Mouse (Mus musculus): ENCODE results near the gene H2-M10.2. TPM values are rescaled to one million over a fixed set of nuclear protein-coding genes. Genes with fewer than 3 reads are reported as not detected.

H2-M10.2 gene
- polyA plus RNA-seq, 1 experiment from 2014 or later = not detected

DNA sequence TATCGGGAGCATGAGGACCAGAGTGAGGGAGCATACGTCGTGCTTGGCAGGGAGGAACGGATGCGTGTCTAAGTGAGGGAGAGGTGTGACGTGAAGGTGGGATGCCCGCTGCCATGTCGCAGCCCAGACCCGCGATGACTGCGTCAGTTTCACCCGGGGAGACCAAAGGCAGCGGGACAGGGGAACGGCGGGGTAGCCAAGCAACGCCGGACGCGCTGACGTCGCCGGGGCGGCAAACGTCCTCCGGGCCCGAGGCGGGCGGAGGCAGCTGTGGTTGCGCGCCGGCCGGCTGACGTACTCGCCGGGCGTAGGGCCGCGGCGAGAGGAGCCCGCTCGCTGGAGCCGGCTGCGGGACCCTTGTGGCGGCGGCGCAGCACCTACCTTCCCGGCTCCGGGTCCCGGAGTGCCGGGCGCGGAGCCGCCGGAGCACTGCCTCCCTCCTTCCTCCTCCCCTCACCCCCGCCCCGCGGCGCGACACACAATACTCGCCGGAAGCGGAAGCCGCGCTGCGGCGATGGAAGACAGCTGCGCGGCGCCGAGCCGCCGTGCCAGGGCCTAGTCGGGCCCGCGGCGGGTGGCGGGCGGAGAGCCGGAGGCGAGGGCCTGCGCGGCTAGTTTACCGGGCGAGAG lies 15.2 kb downstream of the H2-M10.2 start:
- H3K9ac ChIP-seq (ENCODE audit: low read depth, low read length) = peak overlapping the region; percentile 96
- no peaks in the 10 kb centered on the region for H3K27me3 ChIP-seq (replicated peaks; ENCODE audit: control insufficient read depth, insufficient read depth, low read length)
- peaks cover 22% of the 10 kb centered on the region for H3K36me3 ChIP-seq (ENCODE audit: control insufficient read depth, insufficient read depth)
- under 1% methylated on average over 79 of the region's 84 CpGs for WGBS
- H3K4me1 ChIP-seq (replicated peaks; ENCODE audit: control insufficient read depth, insufficient read depth, low read length) = peaks cover 4% of the 10 kb centered on the region
- ATAC-seq = peak; percentile 92
- 0 out of 2 replicates have a peak, but pooled peaks have one; percentile 4 for TF ChIP-seq CTCF (IDR thresholded peaks at IDR 0.05; ENCODE audit: low read depth)
- peak overlapping the region; percentile 73 for H3K4me2 ChIP-seq (replicated peaks; ENCODE audit: low read depth)
- H3K27ac ChIP-seq (ENCODE audit: low read depth, low read length) = peak overlapping the region; percentile 94
- peak overlapping the region; percentile 93 for H3K4me3 ChIP-seq (ENCODE audit: low read depth, low read length)
- H3K9me3 ChIP-seq (ENCODE audit: control insufficient read depth) = no peaks in the 10 kb centered on the region

DNA sequence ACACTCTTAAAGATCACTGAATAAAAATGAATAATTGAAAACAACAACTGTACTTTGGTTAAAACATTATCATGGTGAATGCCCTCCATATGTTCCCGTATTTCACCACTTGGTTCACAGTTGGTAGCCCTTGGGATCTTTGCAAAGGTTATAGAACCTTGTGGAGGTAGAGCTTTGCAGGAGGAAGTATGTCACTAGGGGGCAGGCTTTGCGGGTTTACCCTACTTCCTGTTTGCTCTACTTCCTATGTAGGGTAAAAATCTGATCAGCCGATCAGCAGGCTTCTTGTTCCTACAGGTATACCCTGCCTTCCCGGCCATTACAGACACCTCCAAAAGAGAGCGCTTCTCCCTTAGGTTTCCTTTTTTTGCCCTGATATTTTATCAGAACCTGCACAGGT lies 20.5 kb downstream of the H2-M10.2 start:
- peak; percentile 61 for TF ChIP-seq CTCF (IDR thresholded peaks at IDR 0.05; ENCODE audit: low read depth)
- Histone ChIP-seq H3K36me3 (ENCODE audit: control insufficient read depth, insufficient read depth) (peaks cover 54% of the 10 kb centered on the region), H3K4me3 (ENCODE audit: low read depth, low read length) (no peak overlapping the region), H3K4me2 (replicated peaks; ENCODE audit: low read depth) (no peak overlapping the region), H3K9me3 (ENCODE audit: control insufficient read depth) (no peaks in the 10 kb centered on the region), H3K9ac (ENCODE audit: low read depth, low read length) (no peak overlapping the region), H3K27me3 (replicated peaks; ENCODE audit: control insufficient read depth, insufficient read depth, low read length) (no peaks in the 10 kb centered on the region), H3K4me1 (replicated peaks; ENCODE audit: control insufficient read depth, insufficient read depth, low read length) (no peaks in the 10 kb centered on the region; the same call in 1 of the 2 replicates), H3K27ac (ENCODE audit: low read depth, low read length) (no peak overlapping the region)
- 76% methylated on average over 5 of the region's 5 CpGs for WGBS
- ATAC-seq = no peak

DNA sequence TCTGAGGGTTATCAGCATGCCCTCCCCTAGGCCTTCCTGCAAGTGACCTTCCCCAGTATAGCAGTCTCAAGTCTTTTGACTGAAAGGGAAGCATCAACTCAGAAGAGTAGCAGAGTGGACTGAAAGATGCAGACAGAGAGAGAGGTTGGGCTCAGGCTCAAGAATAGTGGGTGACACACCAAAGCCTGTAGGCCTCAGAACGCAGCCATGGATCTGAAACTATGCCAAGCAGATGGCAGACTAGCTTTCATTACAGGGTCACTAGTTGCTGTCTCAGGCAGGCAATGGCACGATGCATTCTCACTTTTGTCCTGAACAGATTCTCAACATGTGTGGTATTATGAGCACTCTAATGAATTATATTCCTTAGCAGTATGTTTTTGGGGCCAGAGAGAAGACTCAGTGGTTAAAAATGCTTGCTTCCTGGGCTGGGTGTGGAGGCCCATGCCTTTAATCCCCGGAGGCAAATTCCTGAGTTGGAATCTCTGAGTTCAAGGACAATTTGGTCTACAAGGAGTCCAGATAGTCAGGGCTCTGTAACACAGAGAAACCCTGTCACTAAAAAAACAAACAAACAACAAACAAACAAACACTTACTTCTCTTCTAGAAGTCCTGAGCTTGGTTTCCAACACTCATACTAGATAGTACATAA lies 21.9 kb downstream of the H2-M10.2 start:
- no peaks in the 10 kb centered on the region for H3K9me3 ChIP-seq (ENCODE audit: control insufficient read depth)
- no peak for TF ChIP-seq CTCF (IDR thresholded peaks at IDR 0.05; ENCODE audit: low read depth)
- H3K36me3 ChIP-seq (ENCODE audit: control insufficient read depth, insufficient read depth) = peaks cover 64% of the 10 kb centered on the region
- H3K27ac ChIP-seq (ENCODE audit: low read depth, low read length) = no peak overlapping the region
- WGBS = 89% methylated on average over 3 of the region's 3 CpGs
- no peak overlapping the region for H3K9ac ChIP-seq (ENCODE audit: low read depth, low read length)
- no peaks in the 10 kb centered on the region for H3K4me1 ChIP-seq (replicated peaks; ENCODE audit: control insufficient read depth, insufficient read depth, low read length)
- no peaks in the 10 kb centered on the region for H3K27me3 ChIP-seq (replicated peaks; ENCODE audit: control insufficient read depth, insufficient read depth, low read length)
- ATAC-seq = no peak
- no peak overlapping the region for H3K4me2 ChIP-seq (replicated peaks; ENCODE audit: low read depth)
- no peak overlapping the region for H3K4me3 ChIP-seq (ENCODE audit: low read depth, low read length)

DNA sequence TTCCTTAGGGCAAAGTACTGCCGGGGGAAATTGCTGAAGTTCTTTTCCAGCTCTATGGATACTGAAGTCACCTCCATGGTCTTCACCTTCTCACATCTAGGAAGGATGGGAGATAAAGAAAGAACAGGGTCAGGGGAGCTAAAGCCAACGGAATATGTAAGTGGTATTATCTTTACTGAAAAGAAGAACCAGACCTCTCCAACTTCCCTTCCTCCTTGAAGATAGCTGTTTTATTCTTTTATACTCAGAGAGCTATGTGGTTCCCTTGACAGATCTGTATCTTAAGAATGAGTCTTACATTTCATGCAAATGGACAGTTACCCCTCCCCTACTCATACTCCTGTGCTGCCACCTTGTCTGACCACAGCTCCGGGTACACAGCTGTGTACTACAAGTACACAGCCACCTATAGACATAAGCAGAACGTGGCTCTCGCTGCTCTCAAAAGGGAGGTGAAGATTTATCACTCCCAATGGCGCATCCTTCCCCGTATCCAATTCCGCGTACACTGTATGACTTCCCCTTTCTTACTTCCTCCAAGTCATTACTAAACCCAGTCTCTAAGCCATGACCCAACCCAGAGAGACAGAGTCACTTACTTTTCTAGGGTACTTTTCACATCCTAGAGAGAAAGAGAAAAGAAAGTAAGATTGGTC lies 24.7 kb downstream of the H2-M10.2 start:
- TF ChIP-seq CTCF (IDR thresholded peaks at IDR 0.05; ENCODE audit: low read depth) = no peak

DNA sequence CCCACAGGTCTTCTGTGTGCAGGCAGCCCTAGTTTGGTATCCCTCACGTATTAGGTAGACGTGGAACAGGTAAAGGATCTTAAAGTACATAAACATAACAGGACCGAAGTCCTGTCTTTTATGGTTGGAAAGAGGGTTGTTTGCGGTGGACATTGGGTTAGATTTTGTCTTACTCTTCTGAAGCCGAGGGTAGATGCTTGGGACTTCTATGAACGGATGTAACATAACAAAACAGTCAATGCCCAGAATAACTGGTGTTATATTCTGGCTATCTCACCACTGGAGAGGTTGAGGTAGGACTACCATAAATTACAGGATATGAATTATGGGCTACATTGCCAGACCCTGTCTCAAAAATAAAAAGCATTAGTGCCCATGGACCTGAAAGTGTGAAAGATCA lies 28.3 kb downstream of the H2-M10.2 start, which contains the start of gene Rpp21:
Rpp21 (minus strand) TSS at position 101 of the 400 bp plus-strand sequence.
- H3K9me3 ChIP-seq (ENCODE audit: control insufficient read depth) = no peaks in the 10 kb centered on the region
- H3K36me3 ChIP-seq (ENCODE audit: control insufficient read depth, insufficient read depth) = peaks cover 34% of the 10 kb centered on the region
- H3K27me3 ChIP-seq (replicated peaks; ENCODE audit: control insufficient read depth, insufficient read depth, low read length) = no peaks in the 10 kb centered on the region
- no peak for ATAC-seq
- no peaks in the 10 kb centered on the region for H3K4me1 ChIP-seq (replicated peaks; ENCODE audit: control insufficient read depth, insufficient read depth, low read length)
- H3K4me3 ChIP-seq (ENCODE audit: low read depth, low read length) = peak within 1 kb of the TSS; percentile 80
- H3K27ac ChIP-seq (ENCODE audit: low read depth, low read length) = peak within 1 kb of the TSS; percentile 69; the same call in 1 of the 2 replicates
- H3K9ac ChIP-seq (ENCODE audit: low read depth, low read length) = peak within 1 kb of the TSS; percentile 67
- 38% methylated on average over 6 of the region's 6 CpGs for WGBS
- H3K4me2 ChIP-seq (replicated peaks; ENCODE audit: low read depth) = peak within 1 kb of the TSS; percentile 73
- no peak for TF ChIP-seq CTCF (IDR thresholded peaks at IDR 0.05; ENCODE audit: low read depth)

More for the DNA sequence above, 24.7 kb downstream of the H2-M10.2 start:
- peaks cover 49% of the 10 kb centered on the region for H3K36me3 ChIP-seq (ENCODE audit: control insufficient read depth, insufficient read depth)
- 90% methylated on average over 9 of the region's 9 CpGs for WGBS
- H3K9ac ChIP-seq (ENCODE audit: low read depth, low read length) = no peak overlapping the region
- no peaks in the 10 kb centered on the region for H3K4me1 ChIP-seq (replicated peaks; ENCODE audit: control insufficient read depth, insufficient read depth, low read length)
- no peaks in the 10 kb centered on the region for H3K27me3 ChIP-seq (replicated peaks; ENCODE audit: control insufficient read depth, insufficient read depth, low read length)
- no peak overlapping the region for H3K27ac ChIP-seq (ENCODE audit: low read depth, low read length)
- no peak for ATAC-seq
- no peak overlapping the region for H3K4me2 ChIP-seq (replicated peaks; ENCODE audit: low read depth)
- H3K9me3 ChIP-seq (ENCODE audit: control insufficient read depth) = no peaks in the 10 kb centered on the region
- H3K4me3 ChIP-seq (ENCODE audit: low read depth, low read length) = no peak overlapping the region

All from intestine, postnatal 0 days (tissue).